Mouse (Mus musculus) cerebellum, postnatal 4 days (tissue): ENCODE data around the gene Trim46.

Source experiments
- DNase-seq, 2 experiments: peaks; one replicate each; pipeline ENCODE4 v3.0.0; 2022; ENCODE audit warnings: low spot score in 2 of 2, mixed read lengths in 1 of 2

Trim46 gene

GRCm38 (mm10) chr3:89210731-89211130, 35.4 kb downstream of the Trim46 start:
- DNase-seq, result no peak

GRCm38 (mm10) chr3:89210162-89210561, 35.9 kb downstream of the Trim46 start:
- DNase-seq, result no peak

GRCm38 (mm10) chr3:89209731-89210130, 36.4 kb downstream of the Trim46 start:
- DNase-seq, result no peak

GRCm38 (mm10) chr3:89208736-89209135, 37.4 kb downstream of the Trim46 start:
- no peak for DNase-seq

GRCm38 (mm10) chr3:89208075-89208657, 37.9 kb downstream of the Trim46 start:
- no peak for DNase-seq

GRCm38 (mm10) chr3:89206695-89207094, 39.4 kb downstream of the Trim46 start:
- DNase-seq, result no peak

- DNase-seq, result no peak
Observed at GRCm38 (mm10) chr3:89206079-89206478, 40.0 kb downstream of the Trim46 start.

GRCm38 (mm10) chr3:89203142-89203514, 43.0 kb downstream of the Trim46 start:
- no peak for DNase-seq

- peak; percentile 78 to 85 for DNase-seq
Observed at GRCm38 (mm10) chr3:89202253-89203141, 43.6 kb downstream of the Trim46 start, which contains the start of gene Gba. Gba (plus strand) TSS chr3:89202928.

GRCm38 (mm10) chr3:89199839-89200238, 46.3 kb downstream of the Trim46 start:
- DNase-seq, result no peak

GRCm38 (mm10) chr3:89195979-89196877, 49.9 kb downstream of the Trim46 start:
- DNase-seq, result peak; percentile 76 to 88

GRCm38 (mm10) chr3:89193853-89194252, 52.3 kb downstream of the Trim46 start:
- no peak for DNase-seq

GRCm38 (mm10) chr3:89193351-89193750, 52.8 kb downstream of the Trim46 start:
- no peak for DNase-seq

GRCm38 (mm10) chr3:89190436-89190835, 55.7 kb downstream of the Trim46 start:
- no peak for DNase-seq

- DNase-seq, result no peak
Observed at GRCm38 (mm10) chr3:89188478-89188875, 57.6 kb downstream of the Trim46 start.

GRCm38 (mm10) chr3:89187690-89188477, 58.2 kb downstream of the Trim46 start:
- no peak for DNase-seq

- no peak for DNase-seq
Observed at GRCm38 (mm10) chr3:89187197-89187596, 58.9 kb downstream of the Trim46 start.
